Mouse (Mus musculus) CD8-positive naive resting alpha-beta T cell, adult 2 months (primary cell): ENCODE data around the gene Stat2.
"Not testable (repeated sequence)": the region's sequence is repeated elsewhere in the genome, so short reads cannot be mapped to it uniquely, and the experiment has no call there.

Experiments
- DNase-seq, 2 experiments: peaks; one replicate each; pipeline ENCODE4 v3.0.0; 2022; ENCODE audit warnings: low read depth in 2 of 2, low spot score in 2 of 2

Stat2 gene

GRCm38 (mm10) chr10:128256328-128256727, 14.0 kb upstream of the Stat2 start:
- no peak for DNase-seq

GRCm38 (mm10) chr10:128258953-128259352, 11.4 kb upstream of the Stat2 start:
- no peak for DNase-seq

GRCm38 (mm10) chr10:128259946-128260345, 10.4 kb upstream of the Stat2 start:
- DNase-seq = no peak

DNA sequence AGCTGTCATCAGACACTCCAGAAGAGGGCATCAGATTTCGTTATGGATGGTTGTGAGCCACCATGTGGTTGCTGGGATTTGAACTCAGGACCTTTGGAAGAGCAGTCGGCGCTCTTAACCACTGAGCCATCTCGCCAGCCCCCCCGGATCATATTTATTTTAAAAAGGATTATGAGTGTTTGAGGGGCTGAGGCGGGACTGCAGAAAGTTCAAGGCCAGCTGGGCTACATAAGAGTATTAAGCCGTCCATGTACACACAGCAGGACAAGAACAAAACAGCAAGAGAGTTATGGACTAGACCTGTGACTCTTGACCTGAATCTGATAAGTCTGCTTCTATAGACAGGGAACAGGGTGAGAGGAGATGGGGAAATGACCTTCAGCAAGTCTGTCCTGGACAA, 10.0 kb upstream of the Stat2 start:
- not testable (repeated sequence) for DNase-seq

DNA sequence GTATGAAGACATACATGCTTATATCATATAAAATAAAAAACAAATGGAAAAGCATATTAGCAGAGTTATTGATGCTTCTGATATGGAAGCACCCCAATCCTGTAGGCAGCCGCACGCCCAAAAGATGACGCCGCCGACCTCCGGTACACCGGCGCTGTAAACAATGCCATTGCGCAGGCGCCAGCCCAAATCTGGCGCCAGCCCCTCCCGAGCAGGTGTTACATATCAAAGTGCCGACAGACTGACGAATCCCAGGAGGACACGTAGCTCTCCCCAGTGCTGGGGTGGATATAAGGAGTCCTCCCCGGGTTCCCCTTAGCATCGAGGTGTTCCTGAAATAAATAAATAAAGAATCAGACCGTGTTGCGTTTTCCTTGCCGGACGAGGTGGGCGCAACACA, 8.1 kb upstream of the Stat2 start:
- DNase-seq = no peak

GRCm38 (mm10) chr10:128263393-128264310, 6.7 kb upstream of the Stat2 start:
- DNase-seq = no peak

DNA sequence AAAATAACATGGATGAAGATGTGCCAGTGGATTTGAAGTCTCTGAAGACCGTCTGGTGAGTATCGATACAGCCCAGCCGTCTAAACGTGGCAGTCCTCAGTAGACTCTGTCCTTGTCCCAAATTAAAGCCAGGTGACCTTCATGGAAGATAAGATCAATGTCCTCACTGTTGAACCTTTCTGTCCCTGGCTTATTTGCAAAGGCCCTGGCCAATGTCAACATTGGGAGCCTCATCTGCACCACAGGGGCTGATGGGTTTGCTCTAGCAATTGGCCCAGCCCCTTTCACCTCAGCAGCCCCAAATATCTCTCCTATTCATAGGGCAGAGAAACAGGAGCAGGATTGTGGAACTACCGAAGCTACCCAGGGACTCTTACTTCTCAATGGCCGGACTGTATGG, 2.0 kb upstream of the Stat2 start, which contains the start of gene Apof:
Apof (plus strand) TSS at position 301 of the 400 bp plus-strand sequence.
- no peak for DNase-seq

GRCm38 (mm10) chr10:128269206-128269910, 1.0 kb upstream of the Stat2 start:
- DNase-seq = no peak

DNA sequence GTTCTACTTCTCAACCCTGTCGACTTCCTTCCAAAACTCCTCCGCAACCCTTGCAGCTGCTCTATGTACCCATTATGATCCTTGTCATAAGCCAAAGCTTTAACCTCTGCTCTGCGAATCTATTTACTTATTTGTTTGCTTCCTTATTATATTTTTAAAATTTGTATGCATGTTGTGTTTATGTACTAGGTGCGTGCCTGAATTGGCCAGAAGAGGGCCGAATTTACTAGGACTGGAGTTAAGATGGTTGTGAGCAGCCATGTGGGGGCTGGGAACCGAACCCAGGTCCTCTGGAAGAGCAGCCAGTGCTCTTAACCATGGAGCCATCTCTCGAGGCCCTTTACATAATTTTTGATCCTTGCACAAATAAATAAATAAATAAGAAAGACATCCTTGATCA, 507 bp downstream of the Stat2 start:
- DNase-seq = no peak

- DNase-seq = no peak
Measured at GRCm38 (mm10) chr10:128271883-128272282, 1.5 kb downstream of the Stat2 start.

GRCm38 (mm10) chr10:128272819-128273439, 2.6 kb downstream of the Stat2 start:
- DNase-seq = not testable (repeated sequence)

DNA sequence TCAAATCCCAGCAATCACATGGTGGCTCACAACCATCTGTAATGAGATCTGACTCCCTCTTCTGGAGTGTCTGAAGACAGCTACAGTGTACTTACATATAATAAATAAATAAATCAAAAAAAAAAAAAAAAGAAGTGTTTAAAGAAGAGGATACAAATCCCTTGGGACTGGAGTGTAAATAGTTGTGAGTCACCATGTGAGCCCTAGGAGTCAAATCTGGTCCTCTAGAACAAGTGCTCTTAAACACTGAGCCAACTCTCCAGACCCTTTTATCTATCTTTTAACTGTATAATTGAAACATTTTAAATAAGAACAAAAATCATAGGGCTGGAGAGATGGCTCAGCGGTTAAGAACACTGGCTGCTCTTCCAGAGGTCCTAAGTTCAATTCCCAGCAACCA, 5.0 kb downstream of the Stat2 start:
- DNase-seq = not testable (repeated sequence)

DNA sequence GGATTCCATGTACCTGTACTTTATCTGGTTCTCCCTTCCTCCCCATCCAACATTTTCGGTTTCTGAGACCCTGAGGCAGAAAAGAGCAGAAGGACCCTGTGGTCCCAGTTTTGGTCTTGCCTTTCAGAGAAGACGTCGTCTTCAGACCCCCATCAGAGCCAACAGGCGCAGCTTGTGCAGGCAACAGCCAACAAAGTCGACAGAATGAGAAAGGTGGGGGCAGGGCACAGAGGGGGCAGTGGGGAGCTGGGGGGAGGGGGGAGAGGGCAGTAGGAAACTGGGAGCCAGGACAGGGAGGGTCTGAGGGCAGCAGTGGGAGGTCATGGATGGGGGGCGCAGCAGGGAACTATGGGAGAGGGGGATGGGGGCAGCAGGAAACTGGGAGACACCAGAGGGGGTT, 7.8 kb downstream of the Stat2 start:
- DNase-seq = no peak

- DNase-seq = no peak
Measured at GRCm38 (mm10) chr10:128280943-128281342, 10.6 kb downstream of the Stat2 start.

DNA sequence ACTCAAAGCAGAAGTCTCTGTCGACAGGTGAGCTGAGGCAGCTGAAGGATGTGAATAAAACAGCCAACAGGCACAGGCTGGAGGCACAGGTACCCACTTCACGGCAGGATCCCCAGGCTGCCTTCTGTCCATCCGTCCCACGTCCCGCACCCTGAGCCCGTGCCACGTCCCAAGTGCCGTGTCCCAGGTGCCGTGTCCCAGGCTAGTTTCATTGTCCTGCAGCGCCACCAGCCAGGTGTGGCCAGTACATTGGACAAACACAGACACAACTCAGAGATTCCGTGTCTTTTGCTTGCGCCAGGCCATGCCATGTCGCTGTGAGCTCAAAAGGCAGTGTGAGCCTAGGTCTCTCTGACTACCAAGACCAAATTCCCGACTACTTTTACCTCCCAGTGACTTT, 11.3 kb downstream of the Stat2 start:
- DNase-seq = no peak

GRCm38 (mm10) chr10:128282886-128283450, 12.6 kb downstream of the Stat2 start:
- no peak for DNase-seq

GRCm38 (mm10) chr10:128283604-128284579, 13.5 kb downstream of the Stat2 start:
- DNase-seq = peak; percentile 35 to 61

GRCm38 (mm10) chr10:128290594-128290993, 20.2 kb downstream of the Stat2 start:
- DNase-seq = not testable (repeated sequence)

- DNase-seq = no peak
Measured at GRCm38 (mm10) chr10:128296370-128297090, 26.2 kb downstream of the Stat2 start.

DNA sequence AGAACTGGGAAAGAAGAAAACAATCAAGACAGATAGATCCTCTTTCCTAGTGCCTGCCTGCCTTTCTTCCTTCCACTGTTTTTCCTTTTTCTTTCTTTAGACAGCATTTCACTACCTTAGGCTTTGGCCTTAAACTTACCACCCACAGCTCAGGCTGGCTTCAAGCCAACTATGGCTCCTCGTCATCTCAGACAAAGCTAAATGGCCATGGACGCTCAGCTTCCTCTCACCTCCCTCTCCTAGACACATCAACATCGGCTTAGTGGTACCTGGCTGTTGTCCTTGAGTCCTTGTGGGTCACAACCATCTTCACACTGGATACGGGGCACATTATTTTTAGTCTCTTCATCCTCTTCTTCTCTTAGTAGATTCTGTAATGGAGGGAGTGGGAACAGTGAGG, 26.9 kb downstream of the Stat2 start:
- DNase-seq = no peak
